Mouse (Mus musculus): ENCODE measurements around the gene Pak7. TPM values are rescaled to one million over a fixed set of nuclear protein-coding genes. Genes with fewer than 3 reads are reported as not detected.

Pak7 gene
- polyA plus RNA-seq, 1 experiment from 2014 or later = 0.80 TPM

DNA sequence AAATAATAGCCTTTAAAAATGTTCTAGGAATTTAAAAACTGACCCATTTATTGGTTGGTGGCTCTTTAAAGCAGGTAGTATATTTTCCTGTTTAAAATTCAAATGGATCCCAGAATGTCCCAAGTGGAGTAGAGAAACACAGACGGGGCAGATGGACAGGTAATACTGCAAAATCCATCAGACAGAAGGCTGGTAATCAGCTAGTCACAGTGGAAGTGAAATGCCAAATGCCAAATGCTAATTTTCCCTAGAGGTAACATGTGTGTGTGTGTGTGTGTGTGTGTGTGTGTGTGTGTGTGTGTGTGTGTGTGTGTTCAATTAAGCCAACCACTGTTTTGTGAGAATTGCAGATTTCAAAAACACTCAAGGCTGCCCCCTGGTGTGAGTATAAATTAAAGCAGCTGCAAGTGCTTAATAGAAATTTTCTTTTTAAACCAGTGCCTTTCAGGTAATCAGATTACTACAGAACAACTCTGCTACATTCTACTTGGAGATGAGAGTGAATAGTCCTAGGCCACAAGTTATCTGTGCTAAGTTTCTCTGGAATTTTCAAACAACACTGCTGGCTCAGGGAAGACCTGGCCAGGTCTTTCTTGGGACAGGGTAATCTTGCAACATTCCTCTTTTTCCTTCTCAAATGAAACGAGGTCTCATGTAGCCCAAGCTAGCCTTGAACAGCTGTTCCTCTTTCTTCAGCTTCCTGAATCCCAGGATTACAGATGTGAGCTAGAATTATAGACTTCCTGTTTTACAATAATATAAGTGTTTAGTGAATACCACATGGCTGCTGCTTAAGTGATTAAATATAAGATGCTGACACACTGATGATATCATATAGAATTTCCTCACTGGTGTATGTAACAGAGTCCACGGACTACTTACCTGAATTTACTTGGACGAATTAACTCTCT, 248.4 kb downstream of the Pak7 start:
- no peak for DNase-seq (ENCODE audit: low spot score)
- H3K9me3 ChIP-seq = no peaks in the 10 kb centered on the region
- WGBS = 61% methylated on average over 4 of the region's 4 CpGs
- no peaks in the 10 kb centered on the region for H3K36me3 ChIP-seq
- no peaks in the 10 kb centered on the region for H3K4me1 ChIP-seq
- no peaks in the 10 kb centered on the region for H3K27me3 ChIP-seq (ENCODE audit: insufficient read depth, poor library complexity, severe bottlenecking)
- no peak overlapping the region for H3K27ac ChIP-seq
- H3K4me3 ChIP-seq = no peak overlapping the region

DNA sequence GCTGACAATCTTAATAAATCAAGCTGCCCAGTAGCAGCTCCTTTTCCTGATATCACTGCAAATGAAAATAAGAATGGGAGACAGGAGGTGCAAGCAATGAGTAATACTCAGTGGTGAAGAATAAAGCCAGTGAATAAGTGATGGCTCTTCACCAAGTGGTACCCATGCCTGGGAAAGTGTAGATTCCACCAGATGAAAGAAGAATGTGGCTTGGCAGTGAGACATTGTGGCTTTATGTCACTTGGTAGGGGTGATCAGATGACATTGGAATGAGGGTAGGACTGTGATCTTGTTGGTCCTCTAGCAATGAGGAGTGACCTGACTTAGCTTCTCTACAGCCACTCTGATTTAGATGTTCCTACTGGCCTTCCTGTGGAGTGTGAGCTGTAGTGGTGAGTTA, 249.3 kb downstream of the Pak7 start:
- no peaks in the 10 kb centered on the region for H3K27me3 ChIP-seq (ENCODE audit: insufficient read depth, poor library complexity, severe bottlenecking)
- no peaks in the 10 kb centered on the region for H3K9me3 ChIP-seq
- no peaks in the 10 kb centered on the region for H3K4me1 ChIP-seq
- H3K27ac ChIP-seq = no peak overlapping the region
- H3K4me3 ChIP-seq = no peak overlapping the region
- no peaks in the 10 kb centered on the region for H3K36me3 ChIP-seq
- no peak for DNase-seq (ENCODE audit: low spot score)

DNA sequence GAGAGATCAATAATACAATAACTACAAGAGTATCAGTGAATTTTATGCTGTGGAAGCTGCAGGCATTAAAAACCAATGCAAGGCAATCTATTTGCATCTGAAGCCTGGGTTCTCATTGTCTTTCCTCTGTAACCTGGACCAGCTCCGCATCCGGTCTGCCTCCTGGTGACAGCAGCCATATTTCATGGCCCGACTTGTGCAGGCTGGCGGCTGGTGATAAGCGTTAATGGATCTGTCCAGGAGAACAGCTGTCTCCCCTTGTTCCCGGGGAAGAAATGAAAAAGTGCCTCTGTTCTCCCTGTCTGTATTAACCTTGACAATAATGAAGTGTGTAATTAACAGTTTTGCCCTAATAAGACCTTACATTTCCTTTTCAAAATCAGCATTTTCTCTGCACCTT, 265.9 kb downstream of the Pak7 start:
- Histone ChIP-seq H3K27ac (no peak overlapping the region), H3K27me3 (ENCODE audit: insufficient read depth, poor library complexity, severe bottlenecking) (no peaks in the 10 kb centered on the region), H3K4me1 (no peaks in the 10 kb centered on the region), H3K4me3 (no peak overlapping the region), H3K36me3 (no peaks in the 10 kb centered on the region), H3K9me3 (no peaks in the 10 kb centered on the region)
- no peak for DNase-seq (ENCODE audit: low spot score)
- 32% methylated on average over 6 of the region's 6 CpGs for WGBS

DNA sequence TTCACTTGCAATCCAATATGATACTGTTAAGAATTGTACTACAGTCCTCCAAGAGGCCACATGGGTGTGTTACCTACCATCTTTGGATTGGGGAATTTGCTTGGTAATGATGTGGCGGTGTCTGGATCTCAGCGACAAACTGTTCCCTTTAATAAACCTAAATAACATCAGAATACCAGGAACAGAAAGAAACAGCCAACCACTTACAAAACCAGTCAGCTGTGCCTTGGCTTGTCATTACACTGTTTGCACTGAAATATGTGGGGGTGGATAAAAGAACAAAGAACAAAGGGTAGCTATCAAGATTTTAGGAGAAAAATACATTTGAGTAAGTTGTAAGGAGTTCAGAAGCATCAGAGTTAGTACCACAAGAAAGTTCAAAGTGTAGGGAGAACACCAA, 269.8 kb downstream of the Pak7 start:
- 86% methylated on average over 2 of the region's 2 CpGs for WGBS
- Histone ChIP-seq H3K9me3 (no peaks in the 10 kb centered on the region), H3K36me3 (no peaks in the 10 kb centered on the region), H3K27ac (no peak overlapping the region), H3K27me3 (ENCODE audit: insufficient read depth, poor library complexity, severe bottlenecking) (no peaks in the 10 kb centered on the region), H3K4me1 (no peaks in the 10 kb centered on the region), H3K4me3 (no peak overlapping the region)
- no peak for DNase-seq (ENCODE audit: low spot score)

DNA sequence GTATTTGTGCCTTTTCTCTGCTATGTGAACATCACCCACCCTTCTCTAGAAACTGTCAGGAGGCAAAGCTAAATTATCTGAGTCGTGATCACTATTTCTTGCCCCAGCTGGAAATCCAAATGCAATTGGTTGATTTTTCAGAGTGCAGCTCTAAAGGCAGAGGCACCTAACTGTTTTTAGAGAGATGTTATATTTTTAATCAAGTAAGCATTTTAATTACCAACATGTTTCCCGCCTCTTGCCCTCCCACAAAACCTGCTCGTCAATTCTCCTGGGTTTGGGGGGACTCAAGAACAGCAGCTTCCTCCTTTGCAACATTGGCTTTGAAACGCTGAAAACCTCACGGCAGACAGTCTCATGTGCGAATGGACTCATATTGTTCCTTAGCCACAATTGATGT, 274.4 kb downstream of the Pak7 start:
- Histone ChIP-seq H3K27ac (no peak overlapping the region), H3K9me3 (no peaks in the 10 kb centered on the region), H3K4me1 (no peaks in the 10 kb centered on the region), H3K4me3 (no peak overlapping the region), H3K27me3 (ENCODE audit: insufficient read depth, poor library complexity, severe bottlenecking) (no peaks in the 10 kb centered on the region), H3K36me3 (no peaks in the 10 kb centered on the region)
- 80% methylated on average over 6 of the region's 6 CpGs for WGBS
- DNase-seq (ENCODE audit: low spot score) = no peak

DNA sequence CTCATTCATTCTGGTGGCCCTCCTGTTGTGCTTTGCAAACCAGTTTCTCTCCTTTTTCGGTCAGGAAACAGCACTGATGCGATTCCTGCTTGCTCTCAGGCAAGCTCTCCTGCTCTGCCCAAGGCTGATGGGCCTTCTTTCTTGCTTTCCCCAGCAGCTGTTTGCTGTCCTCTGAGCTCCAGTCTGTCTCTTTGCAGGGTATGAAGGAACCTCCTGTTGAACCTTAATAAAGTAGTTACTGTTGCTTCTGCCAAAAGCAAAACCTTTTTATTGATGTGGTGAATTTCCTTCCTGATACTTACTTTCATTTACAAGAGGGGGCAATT, 278.8 kb downstream of the Pak7 start:
- Histone ChIP-seq H3K36me3 (no peaks in the 10 kb centered on the region), H3K27me3 (ENCODE audit: insufficient read depth, poor library complexity, severe bottlenecking) (no peaks in the 10 kb centered on the region), H3K27ac (no peak overlapping the region), H3K4me3 (no peak overlapping the region), H3K9me3 (no peaks in the 10 kb centered on the region), H3K4me1 (no peaks in the 10 kb centered on the region)
- 18% methylated on average over 2 of the region's 2 CpGs for WGBS
- DNase-seq (ENCODE audit: low spot score) = no peak

DNA sequence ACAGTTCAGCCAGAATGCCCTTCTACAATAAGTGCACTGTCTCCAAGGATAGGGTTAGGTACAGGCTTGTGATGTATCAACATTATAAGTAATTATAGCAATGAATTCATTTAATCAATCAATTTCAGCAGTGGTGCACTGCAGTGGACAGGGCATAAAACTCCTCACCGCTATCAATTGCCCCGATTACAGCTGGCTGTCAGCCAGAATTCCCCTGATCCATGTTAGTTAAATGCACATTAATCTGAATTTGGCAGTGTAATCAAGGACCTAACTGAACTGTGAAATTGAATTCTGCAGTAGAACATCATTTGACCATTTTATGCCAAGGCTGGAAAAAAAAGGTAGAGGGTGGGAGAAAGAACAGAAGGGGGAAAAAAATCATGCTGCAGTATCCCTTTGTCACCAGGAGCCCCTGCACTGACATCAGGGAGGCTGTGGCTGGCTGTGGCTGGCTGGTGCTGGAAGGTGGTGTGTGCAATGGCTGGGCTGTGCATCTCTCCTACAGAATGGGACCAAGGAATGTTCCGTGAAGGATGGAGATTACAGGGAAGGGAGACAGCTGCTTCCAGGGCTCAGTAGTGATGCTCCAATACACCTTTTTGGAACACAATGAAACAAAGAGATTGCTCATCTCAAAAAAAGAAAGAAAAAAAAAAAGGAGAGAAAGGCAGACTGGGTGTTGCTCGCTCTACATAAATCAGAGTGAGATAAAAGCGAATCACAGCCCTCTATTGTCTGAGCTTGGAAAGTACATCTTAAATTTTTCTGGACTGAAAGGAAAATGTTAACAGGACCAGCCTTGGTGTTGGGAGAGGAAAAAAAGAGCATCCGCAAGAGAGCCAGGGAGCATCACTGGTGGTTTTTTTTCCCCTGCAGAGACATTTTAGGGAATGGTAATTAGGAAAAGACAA, 279.4 kb downstream of the Pak7 start:
- no peak overlapping the region for H3K4me3 ChIP-seq
- no peaks in the 10 kb centered on the region for H3K27me3 ChIP-seq (ENCODE audit: insufficient read depth, poor library complexity, severe bottlenecking)
- WGBS = 41% methylated on average over 6 of the region's 6 CpGs
- DNase-seq (ENCODE audit: low spot score) = no peak
- no peaks in the 10 kb centered on the region for H3K9me3 ChIP-seq
- no peak overlapping the region for H3K27ac ChIP-seq
- no peaks in the 10 kb centered on the region for H3K4me1 ChIP-seq
- no peaks in the 10 kb centered on the region for H3K36me3 ChIP-seq

DNA sequence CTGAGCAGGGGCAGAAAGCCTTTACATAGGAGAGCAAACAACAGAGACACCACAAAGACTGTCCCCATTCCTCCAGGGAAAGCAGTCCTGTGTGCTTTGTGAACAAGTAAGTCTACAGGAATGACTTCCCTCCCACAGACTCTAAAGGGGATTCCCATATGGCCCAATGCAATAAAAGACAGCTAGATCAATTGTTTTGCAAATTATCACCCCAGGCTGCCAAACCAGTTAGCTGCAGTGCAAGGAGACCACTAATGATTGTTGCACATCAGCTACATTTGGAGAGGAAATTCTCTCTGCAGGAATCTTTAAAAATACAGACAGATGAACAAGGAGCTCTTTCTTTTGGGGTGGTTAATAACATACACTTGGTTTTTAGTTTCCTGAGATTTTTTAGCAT, 280.2 kb downstream of the Pak7 start:
- Histone ChIP-seq H3K4me3 (no peak overlapping the region), H3K36me3 (no peaks in the 10 kb centered on the region), H3K27ac (no peak overlapping the region), H3K27me3 (ENCODE audit: insufficient read depth, poor library complexity, severe bottlenecking) (no peaks in the 10 kb centered on the region), H3K9me3 (no peaks in the 10 kb centered on the region), H3K4me1 (no peaks in the 10 kb centered on the region)
- no peak for DNase-seq (ENCODE audit: low spot score)

DNA sequence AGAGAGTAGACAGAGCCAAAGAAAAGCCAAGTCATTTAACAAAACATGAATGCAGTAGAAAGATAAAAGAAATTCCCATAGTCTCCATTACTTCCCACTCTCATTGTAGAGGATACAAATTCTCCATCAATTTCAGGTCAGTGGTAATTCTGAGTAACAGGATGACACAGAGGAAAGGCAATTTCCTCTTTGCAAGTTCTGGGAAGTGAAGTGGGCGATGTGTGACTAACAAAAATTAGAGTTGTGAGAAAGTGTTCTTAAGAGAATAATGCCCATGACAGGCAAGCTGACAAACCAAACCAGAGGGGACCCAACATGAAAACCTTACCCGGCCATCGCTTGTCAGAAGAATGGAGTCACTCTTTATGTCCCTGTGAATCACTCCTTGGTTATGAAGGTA, 290.6 kb downstream of the Pak7 start:
- Histone ChIP-seq H3K27me3 (ENCODE audit: insufficient read depth, poor library complexity, severe bottlenecking) (no peaks in the 10 kb centered on the region), H3K9me3 (no peaks in the 10 kb centered on the region), H3K4me1 (no peaks in the 10 kb centered on the region), H3K4me3 (no peak overlapping the region), H3K36me3 (no peaks in the 10 kb centered on the region), H3K27ac (no peak overlapping the region)
- WGBS = 86% methylated on average over 3 of the region's 3 CpGs
- DNase-seq (ENCODE audit: low spot score) = no peak

DNA sequence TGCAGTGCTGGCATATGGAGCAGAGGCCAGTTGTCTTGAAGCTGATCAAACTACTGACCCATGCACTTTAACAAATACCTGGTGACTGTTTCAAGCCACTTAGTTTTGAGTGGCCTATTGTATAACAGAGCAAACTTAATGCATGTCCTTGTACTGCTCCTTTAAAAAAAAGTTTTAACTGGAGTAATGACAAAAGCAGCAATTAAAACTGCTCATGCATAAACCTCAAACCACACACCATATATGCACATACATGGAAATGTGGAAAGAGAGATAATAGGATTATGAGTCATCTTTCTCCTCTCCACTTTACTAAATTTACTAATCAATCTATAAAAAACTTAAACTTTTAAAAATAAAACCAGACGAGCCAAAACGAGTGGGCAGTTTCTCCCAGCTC, 291.8 kb downstream of the Pak7 start:
- WGBS = 65% methylated on average over 2 of the region's 2 CpGs
- Histone ChIP-seq H3K27ac (no peak overlapping the region), H3K27me3 (ENCODE audit: insufficient read depth, poor library complexity, severe bottlenecking) (no peaks in the 10 kb centered on the region), H3K4me3 (no peak overlapping the region), H3K4me1 (no peaks in the 10 kb centered on the region), H3K9me3 (no peaks in the 10 kb centered on the region), H3K36me3 (no peaks in the 10 kb centered on the region)
- DNase-seq (ENCODE audit: low spot score) = no peak

DNA sequence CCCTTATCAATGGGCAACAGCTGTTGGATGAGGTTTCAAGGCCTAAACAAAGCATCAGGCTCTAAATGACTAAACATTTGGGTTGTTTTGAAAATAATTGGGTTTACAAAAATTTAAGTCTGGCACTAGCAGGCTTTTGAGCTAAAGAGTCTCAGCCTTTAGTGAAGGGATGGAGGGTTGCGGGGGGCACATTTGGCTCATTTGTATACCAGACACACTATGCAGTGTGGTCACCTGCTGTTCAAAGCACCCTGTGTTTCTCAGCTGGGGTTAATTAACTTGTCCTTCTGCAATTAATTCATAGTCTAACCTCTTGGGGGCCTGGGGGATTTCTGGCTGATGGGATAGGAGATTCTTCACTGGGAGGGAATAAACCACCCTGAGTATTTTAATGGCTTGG, 323.4 kb downstream of the Pak7 start:
- no peak for DNase-seq (ENCODE audit: low spot score)
- Histone ChIP-seq H3K27ac (no peak overlapping the region), H3K27me3 (ENCODE audit: insufficient read depth, poor library complexity, severe bottlenecking) (peaks cover 22% of the 10 kb centered on the region), H3K36me3 (no peaks in the 10 kb centered on the region), H3K4me1 (peaks cover 2% of the 10 kb centered on the region), H3K9me3 (no peaks in the 10 kb centered on the region), H3K4me3 (no peak overlapping the region)
- 91% methylated on average over 1 of the region's 1 CpGs for WGBS

DNA sequence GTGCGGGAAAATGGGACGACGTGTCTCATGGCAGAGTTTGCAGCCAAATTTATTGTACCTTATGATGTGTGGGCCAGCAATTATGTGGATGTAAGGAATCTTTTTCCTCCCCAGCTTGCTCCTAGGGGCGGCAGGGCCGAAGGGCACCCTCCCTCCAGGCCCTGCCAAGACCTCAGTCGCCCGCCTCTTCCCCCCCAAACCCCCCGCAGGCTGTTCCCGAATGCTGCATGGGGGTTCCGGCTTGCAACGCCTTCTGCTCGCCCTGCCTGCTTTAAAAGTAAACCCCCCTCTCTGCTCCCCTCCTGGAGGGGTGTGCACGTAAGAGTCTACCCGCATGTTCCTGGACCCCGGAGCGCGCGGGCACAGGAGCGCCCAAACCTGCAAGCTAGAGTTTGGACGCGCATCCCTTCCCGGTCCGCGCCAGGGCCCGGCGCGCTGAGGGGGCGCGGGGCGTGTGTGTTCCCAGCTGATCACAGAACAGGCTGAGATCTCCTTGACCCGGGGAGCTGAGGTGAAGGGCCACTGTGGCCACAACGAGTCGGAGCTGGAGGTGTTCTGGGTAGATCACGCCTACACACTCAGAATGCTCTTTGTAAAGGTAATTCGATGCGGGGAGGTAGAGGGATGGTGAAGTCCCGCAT, 328.6 kb downstream of the Pak7 start:
- DNase-seq (ENCODE audit: low spot score) = no peak
- Histone ChIP-seq H3K27me3 (ENCODE audit: insufficient read depth, poor library complexity, severe bottlenecking) (peaks cover 47% of the 10 kb centered on the region), H3K36me3 (no peaks in the 10 kb centered on the region), H3K9me3 (no peaks in the 10 kb centered on the region), H3K4me3 (peak overlapping the region; percentile 47), H3K27ac (no peak overlapping the region), H3K4me1 (peaks cover 15% of the 10 kb centered on the region)
- 2% methylated on average over 37 of the region's 37 CpGs for WGBS

DNA sequence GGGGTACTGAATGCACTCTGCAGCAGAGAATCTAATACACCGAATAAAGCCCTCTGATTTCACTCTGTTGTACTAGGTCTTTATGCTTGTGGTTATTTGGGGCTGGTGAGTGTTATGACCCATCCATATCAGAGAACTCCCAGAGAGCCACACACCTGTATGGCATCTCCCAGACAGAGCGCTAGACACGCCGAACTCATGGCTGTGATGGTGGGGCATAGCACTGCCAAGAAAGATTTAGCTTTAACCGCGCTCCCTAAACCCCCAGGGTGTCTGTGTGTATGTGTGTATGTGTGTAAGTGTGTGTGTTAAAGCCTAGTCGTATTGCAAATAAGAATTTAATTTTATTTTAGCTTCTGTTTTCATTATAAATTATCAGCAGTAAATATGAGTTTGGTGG, 329.4 kb downstream of the Pak7 start:
- H3K4me1 ChIP-seq = peaks cover 15% of the 10 kb centered on the region
- H3K9me3 ChIP-seq = no peaks in the 10 kb centered on the region
- H3K36me3 ChIP-seq = no peaks in the 10 kb centered on the region
- H3K27ac ChIP-seq = no peak overlapping the region
- peaks cover 47% of the 10 kb centered on the region for H3K27me3 ChIP-seq (ENCODE audit: insufficient read depth, poor library complexity, severe bottlenecking)
- 6% methylated on average over 7 of the region's 7 CpGs for WGBS
- H3K4me3 ChIP-seq = peak overlapping the region; percentile 47; the same call in 1 of the 2 replicates
- DNase-seq (ENCODE audit: low spot score) = no peak

All from heart, embryonic 10.5 days (tissue).